Mouse (Mus musculus) cerebellum, postnatal 4 days (tissue): Measurements from ENCODE around the gene March1.

Source experiments
- DNase-seq, 2 experiments: peaks; one replicate each; pipeline ENCODE4 v3.0.0; 2022; ENCODE audit warnings: low spot score in 2 of 2, mixed read lengths in 1 of 2

March1 gene

GRCm38 (mm10) chr8:65617871-65618751 is at the start of gene March1:
March1 (plus strand) TSS chr8:65617900.
- DNase-seq = peak; percentile 38 to 77

GRCm38 (mm10) chr8:65586909-65587308 is 30.8 kb upstream of the March1 start:
- no peak for DNase-seq

GRCm38 (mm10) chr8:65603241-65603640 is 14.5 kb upstream of the March1 start:
- no peak for DNase-seq

- DNase-seq = no peak
These were observed 8.2 kb upstream of the March1 start for GRCm38 (mm10) chr8:65609509-65609908.

GRCm38 (mm10) chr8:65618966-65619365 is 1.3 kb downstream of the March1 start:
- DNase-seq = peak in 1 of 2 experiments; percentile 4

- DNase-seq = no peak
These were observed 27.2 kb downstream of the March1 start for GRCm38 (mm10) chr8:65644931-65645330.

GRCm38 (mm10) chr8:65645502-65645901 is 27.8 kb downstream of the March1 start:
- DNase-seq = no peak

GRCm38 (mm10) chr8:65645945-65646344 is 28.2 kb downstream of the March1 start:
- DNase-seq = no peak

- no peak for DNase-seq
These were observed 38.2 kb downstream of the March1 start for GRCm38 (mm10) chr8:65655924-65656323.

- DNase-seq = no peak
These were observed 44.2 kb downstream of the March1 start for GRCm38 (mm10) chr8:65661885-65662284.

- DNase-seq = no peak
These were observed 48.1 kb downstream of the March1 start for GRCm38 (mm10) chr8:65665786-65666185.

- DNase-seq = no peak
These were observed 125.4 kb downstream of the March1 start for GRCm38 (mm10) chr8:65743066-65743465.

- no peak for DNase-seq
These were observed 158.1 kb downstream of the March1 start for GRCm38 (mm10) chr8:65775815-65776214.

GRCm38 (mm10) chr8:65781156-65781555 is 163.5 kb downstream of the March1 start:
- peak in 1 of 2 experiments; percentile 4 for DNase-seq

GRCm38 (mm10) chr8:65812971-65813370 is 195.3 kb downstream of the March1 start:
- no peak for DNase-seq

GRCm38 (mm10) chr8:65922294-65923019 is 304.8 kb downstream of the March1 start:
- DNase-seq = peak in 1 of 2 experiments; percentile 1

GRCm38 (mm10) chr8:65956948-65957347 is 339.2 kb downstream of the March1 start:
- no peak for DNase-seq

- no peak for DNase-seq
These were observed 339.8 kb downstream of the March1 start for GRCm38 (mm10) chr8:65957492-65957891.

- peak in 1 of 2 experiments; percentile 1 for DNase-seq
These were observed 349.0 kb downstream of the March1 start for GRCm38 (mm10) chr8:65966502-65967222.

GRCm38 (mm10) chr8:65967223-65967778 is 349.6 kb downstream of the March1 start:
- DNase-seq = peak in 1 of 2 experiments; percentile 3

GRCm38 (mm10) chr8:65976905-65977304 is 359.2 kb downstream of the March1 start:
- DNase-seq = no peak

GRCm38 (mm10) chr8:65982039-65982438 is 364.3 kb downstream of the March1 start:
- no peak for DNase-seq
